Mouse (Mus musculus): Measurements from ENCODE around the gene Bud23. TPM values are rescaled to one million over a fixed set of nuclear protein-coding genes. Genes with fewer than 3 reads are reported as not detected.

Bud23 gene
- polyA plus RNA-seq, 1 experiment from 2014 or later = 143 TPM

- WGBS = 64% methylated on average over 18 of the region's 18 CpGs
These were observed 29.0 kb downstream of the Bud23 start for GRCm38 (mm10) chr5:135035608-135036359.

GRCm38 (mm10) chr5:135034593-135034992, 30.2 kb downstream of the Bud23 start:
- Histone ChIP-seq H3K4me2 (replicated peaks) (no peak overlapping the region), H3K4me3 (no peak overlapping the region), H3K27ac (no peak overlapping the region), H3K4me1 (peaks cover 12% of the 10 kb centered on the region), H3K36me3 (peaks cover 23% of the 10 kb centered on the region), H3K9me3 (peaks cover 4% of the 10 kb centered on the region), H3K9ac (no peak overlapping the region), H3K27me3 (no peaks in the 10 kb centered on the region)
- ATAC-seq (ENCODE audit: low FRiP score, low read depth) = no peak
- 94% methylated on average over 2 of the region's 2 CpGs for WGBS

More at GRCm38 (mm10) chr5:135035608-135036359, 29.0 kb downstream of the Bud23 start:
- H3K36me3 ChIP-seq = peaks cover 31% of the 10 kb centered on the region
- peaks cover 12% of the 10 kb centered on the region for H3K4me1 ChIP-seq
- no peak overlapping the region for H3K27ac ChIP-seq
- peaks cover 4% of the 10 kb centered on the region for H3K9me3 ChIP-seq
- no peaks in the 10 kb centered on the region for H3K27me3 ChIP-seq
- H3K4me2 ChIP-seq (replicated peaks) = no peak overlapping the region
- H3K4me3 ChIP-seq = no peak overlapping the region
- no peak for ATAC-seq (ENCODE audit: low FRiP score, low read depth)
- H3K9ac ChIP-seq = no peak overlapping the region

- no peaks in the 10 kb centered on the region for H3K27me3 ChIP-seq
- H3K4me3 ChIP-seq = no peak overlapping the region
- no peak overlapping the region for H3K4me2 ChIP-seq (replicated peaks)
- WGBS = 90% methylated on average over 5 of the region's 5 CpGs
- no peak overlapping the region for H3K27ac ChIP-seq
- H3K9me3 ChIP-seq = peaks cover 4% of the 10 kb centered on the region
- no peak for ATAC-seq (ENCODE audit: low FRiP score, low read depth)
- peaks cover 25% of the 10 kb centered on the region for H3K4me1 ChIP-seq
- no peak overlapping the region for H3K9ac ChIP-seq
- H3K36me3 ChIP-seq = peaks cover 3% of the 10 kb centered on the region
These were observed 32.2 kb downstream of the Bud23 start for GRCm38 (mm10) chr5:135032581-135032980.

- Histone ChIP-seq H3K27ac (peak overlapping the region; percentile 22; the same call in 1 of the 2 replicates), H3K27me3 (no peaks in the 10 kb centered on the region), H3K4me1 (peaks cover 32% of the 10 kb centered on the region), H3K9ac (peak overlapping the region; percentile 25; the same call in 1 of the 2 replicates), H3K4me3 (no peak overlapping the region), H3K4me2 (replicated peaks) (no peak overlapping the region), H3K9me3 (no peaks in the 10 kb centered on the region), H3K36me3 (no peaks in the 10 kb centered on the region)
- no peak for ATAC-seq (ENCODE audit: low FRiP score, low read depth)
- WGBS = 57% methylated on average over 18 of the region's 18 CpGs
These were observed 35.5 kb downstream of the Bud23 start for GRCm38 (mm10) chr5:135029007-135029854.

- Histone ChIP-seq H3K4me1 (peaks cover 44% of the 10 kb centered on the region), H3K4me3 (0 out of 2 replicates have a peak overlapping the region, but pooled peaks have one; percentile 3), H3K9me3 (no peaks in the 10 kb centered on the region), H3K36me3 (no peaks in the 10 kb centered on the region), H3K9ac (peak overlapping the region; percentile 35; the same call in 1 of the 2 replicates), H3K27me3 (no peaks in the 10 kb centered on the region), H3K4me2 (replicated peaks) (peak overlapping the region; percentile 94), H3K27ac (no peak overlapping the region)
- 16% methylated on average over 7 of the region's 7 CpGs for WGBS
- ATAC-seq (ENCODE audit: low FRiP score, low read depth) = no peak
These were observed 38.9 kb downstream of the Bud23 start for GRCm38 (mm10) chr5:135025899-135026298.

- WGBS = 39% methylated on average over 11 of the region's 11 CpGs
- Histone ChIP-seq H3K36me3 (no peaks in the 10 kb centered on the region), H3K4me2 (replicated peaks) (peak overlapping the region; percentile 94), H3K27me3 (no peaks in the 10 kb centered on the region), H3K9me3 (no peaks in the 10 kb centered on the region), H3K27ac (no peak overlapping the region), H3K4me1 (peaks cover 44% of the 10 kb centered on the region), H3K9ac (peak overlapping the region; percentile 77), H3K4me3 (peak overlapping the region; percentile 73)
- no peak for ATAC-seq (ENCODE audit: low FRiP score, low read depth)
These were observed 40.0 kb downstream of the Bud23 start for GRCm38 (mm10) chr5:135024665-135025224.

- peak; percentile 94 for ATAC-seq (ENCODE audit: low FRiP score, low read depth)
- Histone ChIP-seq H3K4me1 (peaks cover 34% of the 10 kb centered on the region), H3K36me3 (no peaks in the 10 kb centered on the region), H3K9ac (peak within 1 kb of the TSS; percentile 77), H3K9me3 (no peaks in the 10 kb centered on the region), H3K4me2 (replicated peaks) (peak within 1 kb of the TSS; percentile 94), H3K27ac (peak within 1 kb of the TSS; percentile 28; the same call in 1 of the 2 replicates), H3K27me3 (no peaks in the 10 kb centered on the region), H3K4me3 (peak within 1 kb of the TSS; percentile 73)
- under 1% methylated on average over 61 of the region's 61 CpGs for WGBS
These were observed 41.2 kb downstream of the Bud23 start, which contains the start of gene Stx1a for GRCm38 (mm10) chr5:135023344-135024173. Gene Stx1a, plus strand, starts transcription at chr5:135023482.

GRCm38 (mm10) chr5:135021814-135022213, 42.9 kb downstream of the Bud23 start:
- no peak for ATAC-seq (ENCODE audit: low FRiP score, low read depth)
- Histone ChIP-seq H3K4me2 (replicated peaks) (no peak overlapping the region), H3K27ac (no peak overlapping the region), H3K9me3 (no peaks in the 10 kb centered on the region), H3K9ac (no peak overlapping the region), H3K27me3 (no peaks in the 10 kb centered on the region), H3K4me1 (peaks cover 31% of the 10 kb centered on the region), H3K4me3 (no peak overlapping the region), H3K36me3 (no peaks in the 10 kb centered on the region)
- WGBS = 61% methylated on average over 6 of the region's 6 CpGs

GRCm38 (mm10) chr5:135016224-135016759, 48.5 kb downstream of the Bud23 start:
- no peak for ATAC-seq (ENCODE audit: low FRiP score, low read depth)
- WGBS = 57% methylated on average over 4 of the region's 4 CpGs
- peaks cover under 1% of the 10 kb centered on the region; the same call in 1 of the 2 replicates for H3K36me3 ChIP-seq
- H3K9ac ChIP-seq = no peak overlapping the region
- no peaks in the 10 kb centered on the region; the same call in 1 of the 2 replicates for H3K27me3 ChIP-seq
- H3K4me2 ChIP-seq (replicated peaks) = no peak overlapping the region
- H3K4me1 ChIP-seq = peaks cover 19% of the 10 kb centered on the region
- H3K4me3 ChIP-seq = no peak overlapping the region
- no peak overlapping the region for H3K27ac ChIP-seq
- no peaks in the 10 kb centered on the region for H3K9me3 ChIP-seq

- no peak overlapping the region for H3K9ac ChIP-seq
- H3K4me3 ChIP-seq = no peak overlapping the region
- no peak overlapping the region for H3K4me2 ChIP-seq (replicated peaks)
- no peak for ATAC-seq (ENCODE audit: low FRiP score, low read depth)
- peaks cover 27% of the 10 kb centered on the region for H3K4me1 ChIP-seq
- no peak overlapping the region for H3K27ac ChIP-seq
- 11% methylated on average over 7 of the region's 7 CpGs for WGBS
- no peaks in the 10 kb centered on the region for H3K9me3 ChIP-seq
- no peaks in the 10 kb centered on the region; the same call in 1 of the 2 replicates for H3K27me3 ChIP-seq
- peaks cover 3% of the 10 kb centered on the region; the same call in 1 of the 2 replicates for H3K36me3 ChIP-seq
These were observed 49.3 kb downstream of the Bud23 start for GRCm38 (mm10) chr5:135015497-135015896.
